Mouse (Mus musculus): ENCODE data around the gene Morn4.
A peak's percentile ranks its signal among the peaks of the same experiment; 100 is the strongest.

Gene Morn4

DNA sequence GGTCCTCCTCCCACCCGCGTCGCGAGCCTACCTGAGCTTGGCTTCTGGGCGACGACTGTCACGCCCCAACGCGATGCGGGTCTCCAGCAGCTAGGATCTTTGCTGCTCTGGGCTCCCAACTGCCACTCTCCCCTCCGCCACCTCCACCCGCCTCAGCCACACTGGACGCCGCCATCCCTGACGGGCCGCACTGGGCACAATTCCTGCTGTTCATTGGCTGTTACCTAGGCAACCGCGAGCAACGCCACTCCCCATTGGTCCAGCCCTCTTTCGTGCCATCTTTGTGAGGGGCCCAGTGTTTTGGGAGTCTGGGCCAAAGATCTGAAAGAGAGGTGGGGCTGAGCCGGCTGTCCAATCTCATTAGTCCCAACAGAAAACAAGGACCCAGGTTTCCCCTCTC lies at the start of gene Morn4:
Gene Morn4, minus strand, starts transcription at position 192 of the 400 bp plus-strand sequence.
- DNase-seq (ENCODE audit: extremely low spot score, low spot score): peak; percentile 95

DNA sequence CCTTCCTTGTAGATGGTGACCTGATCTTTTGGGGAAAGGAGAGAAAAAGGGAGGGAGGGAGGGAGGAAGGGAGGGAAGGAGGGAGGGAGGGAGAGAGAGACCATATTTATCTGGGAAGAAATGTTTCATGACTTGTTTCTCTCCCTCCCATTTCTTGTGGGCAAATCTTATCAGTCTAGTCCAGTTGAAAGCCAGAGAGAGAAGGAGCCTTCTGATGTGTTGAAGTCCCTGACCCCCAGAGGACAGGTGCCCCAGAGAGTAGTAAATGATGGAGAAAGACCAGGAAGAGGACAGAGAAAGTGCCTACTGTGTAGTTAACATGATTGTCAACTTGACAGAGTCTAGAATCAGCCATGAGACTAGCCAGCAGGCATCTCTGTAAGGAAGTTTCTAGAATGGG lies 48.9 kb upstream of the Morn4 start:
- DNase-seq (ENCODE audit: extremely low spot score, low spot score): no peak

DNA sequence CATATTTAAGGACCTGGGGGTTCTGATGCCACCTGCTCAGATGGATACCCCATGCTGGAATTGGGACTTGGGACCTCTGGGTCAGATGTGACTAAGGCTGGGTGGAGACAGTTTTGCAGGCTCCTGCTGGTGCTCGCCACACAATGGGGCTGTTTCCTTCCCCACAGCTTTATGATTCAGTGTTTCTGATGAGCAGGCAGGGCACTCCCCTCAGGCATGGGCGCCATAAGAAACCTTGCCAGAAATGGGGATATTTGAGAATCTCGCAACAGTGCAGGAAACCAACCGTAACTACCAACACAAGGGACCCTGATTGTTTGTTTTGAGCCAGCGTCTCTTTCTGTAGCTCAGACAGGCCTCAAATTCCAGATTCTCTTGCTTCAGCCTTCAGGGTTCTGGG lies 44.9 kb upstream of the Morn4 start:
- DNase-seq (ENCODE audit: extremely low spot score, low spot score): no peak

DNA sequence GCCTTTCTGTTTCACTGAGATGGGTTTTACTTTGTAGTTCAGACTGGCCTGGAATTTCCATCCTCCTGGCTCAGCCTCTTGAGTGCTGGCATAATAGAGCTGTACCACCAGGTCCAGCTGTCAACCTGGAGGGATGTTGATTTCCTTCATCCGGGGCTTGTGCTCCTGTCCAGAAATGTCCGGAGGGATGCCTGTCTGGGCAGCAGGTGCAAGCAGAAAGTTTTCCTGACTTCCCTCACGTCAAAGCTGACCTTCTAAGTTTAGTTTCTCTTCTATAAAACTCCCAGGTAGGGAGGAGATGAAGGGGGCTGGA lies 44.1 kb upstream of the Morn4 start:
- DNase-seq (ENCODE audit: extremely low spot score, low spot score): no peak

DNA sequence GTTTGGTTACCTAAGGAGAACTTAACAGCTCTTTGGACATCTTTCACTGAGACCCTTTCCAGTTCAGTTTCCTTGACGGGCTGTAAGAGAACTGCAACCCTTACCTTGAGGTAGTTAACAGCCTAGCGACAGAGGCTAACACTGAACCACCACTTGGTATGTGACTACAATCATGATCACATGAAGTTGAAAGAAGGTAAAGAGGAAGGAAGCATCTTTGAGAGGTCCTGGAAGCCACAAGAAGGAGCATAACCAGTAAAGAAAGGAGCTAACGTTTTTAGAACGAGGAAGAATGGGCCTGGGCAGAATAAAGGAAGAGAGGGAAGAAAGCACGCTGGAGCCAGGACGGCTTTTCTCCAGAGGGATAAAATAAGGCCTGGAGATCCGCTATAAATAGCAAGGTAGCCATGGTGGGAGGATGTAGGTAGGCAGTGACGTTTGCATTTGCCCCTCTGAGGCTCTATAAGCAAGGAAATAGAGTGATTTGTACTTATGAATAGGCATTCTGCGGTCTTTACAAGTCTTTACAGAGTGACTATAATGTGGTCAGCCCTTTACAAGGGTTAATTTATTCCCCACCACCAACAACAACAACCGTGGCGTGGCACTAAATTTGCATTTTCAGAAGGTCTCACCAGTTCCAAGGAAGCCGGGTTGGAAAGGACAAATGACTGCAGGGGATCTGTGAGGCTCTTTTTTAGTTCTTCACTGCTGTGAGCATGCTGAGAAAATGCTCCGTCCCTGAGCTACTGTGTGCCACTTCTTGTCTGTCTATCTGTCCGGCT lies 43.5 kb upstream of the Morn4 start:
- DNase-seq (ENCODE audit: extremely low spot score, low spot score): peak; percentile 19

DNA sequence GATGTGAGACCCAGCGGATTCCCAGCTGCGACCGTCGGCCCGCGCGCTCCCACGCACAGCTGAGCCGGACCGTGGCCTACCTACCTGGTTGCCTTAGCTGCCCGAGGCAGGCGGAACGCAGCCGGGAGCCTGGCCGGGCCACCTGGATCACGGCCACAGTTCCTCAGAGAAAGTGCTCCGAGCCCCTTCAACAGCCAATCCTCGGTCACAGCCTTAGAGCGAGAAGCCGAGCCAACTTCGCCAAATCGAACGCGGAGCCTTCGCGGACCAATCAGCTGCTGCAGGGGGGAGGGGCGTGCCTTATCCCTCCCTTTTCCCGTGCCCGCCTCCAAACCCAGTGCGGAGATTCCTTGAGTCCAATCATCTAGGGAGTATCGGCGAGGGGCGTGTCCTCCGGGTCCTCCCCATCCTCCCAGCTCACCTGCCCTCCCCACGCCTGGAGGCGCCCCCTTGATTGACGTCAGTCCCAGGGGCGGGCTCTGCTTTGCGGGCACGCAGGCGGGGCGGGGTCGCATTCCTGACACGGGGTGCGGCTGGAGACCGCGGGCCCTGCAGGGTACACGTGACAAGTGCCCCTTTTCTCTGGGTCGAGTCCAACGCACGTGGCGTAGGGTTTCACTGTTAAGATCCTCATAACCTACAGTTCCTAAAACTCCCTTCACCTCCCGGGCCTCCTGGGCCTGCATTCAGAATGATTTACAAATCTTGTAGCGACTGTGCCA lies 42.8 kb upstream of the Morn4 start, which contains the start of gene Avpi1:
Gene Avpi1, minus strand, starts transcription at position 273 of the 722 bp plus-strand sequence.
- DNase-seq (ENCODE audit: extremely low spot score, low spot score): peak; percentile 95

DNA sequence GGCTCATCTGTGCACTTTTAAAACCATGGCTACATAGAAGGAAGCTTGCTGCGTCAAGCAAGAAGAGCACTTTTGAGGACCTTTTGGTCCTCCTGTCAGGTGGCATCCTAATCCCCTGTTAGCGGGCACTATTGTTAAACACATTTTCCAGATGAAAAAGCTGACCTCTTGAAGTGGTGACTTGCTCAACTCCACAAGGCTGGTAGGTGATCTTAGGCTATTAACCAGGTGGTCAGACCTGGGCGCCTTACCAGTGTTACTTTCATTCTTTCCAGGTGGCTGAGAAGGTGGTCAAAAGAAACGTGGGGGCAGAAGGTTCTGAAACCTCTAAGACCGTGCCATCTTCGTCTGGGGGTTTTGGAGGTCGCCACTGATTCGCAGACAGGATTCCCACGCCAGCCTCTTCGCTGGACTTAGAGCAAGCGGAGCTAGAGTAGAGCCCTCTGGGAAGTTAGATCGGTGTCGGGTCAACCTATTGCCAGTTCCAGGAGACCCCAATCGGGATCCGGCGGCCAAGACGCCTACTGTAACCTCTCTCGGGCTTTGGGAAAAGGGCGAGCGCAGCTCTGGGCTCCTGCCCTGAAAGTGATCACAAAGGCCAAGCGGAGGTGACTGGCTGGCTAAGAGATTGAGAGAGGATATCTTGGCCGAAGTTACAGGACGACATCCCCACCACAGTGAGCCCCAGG lies 42.0 kb upstream of the Morn4 start:
- no peak for DNase-seq (ENCODE audit: extremely low spot score, low spot score)

DNA sequence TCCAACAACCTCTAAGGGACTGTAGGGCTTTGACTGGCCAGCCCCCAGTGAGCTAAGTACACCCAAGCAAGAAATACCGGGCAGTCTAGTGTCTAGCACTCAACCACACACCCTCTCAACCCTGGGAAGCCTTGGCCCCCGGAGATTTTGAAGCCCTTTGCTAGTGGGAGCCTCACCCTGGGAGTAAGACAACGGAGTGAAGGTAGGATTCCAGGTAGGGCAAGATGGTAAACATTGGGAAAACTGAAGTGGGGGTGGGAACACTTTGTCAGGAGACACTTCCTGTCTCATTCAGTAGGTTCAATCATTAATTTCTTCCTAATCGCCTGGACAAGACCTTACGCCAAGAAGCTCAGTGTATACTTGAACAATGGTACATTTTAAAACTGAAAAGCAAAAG lies 40.9 kb upstream of the Morn4 start:
- DNase-seq (ENCODE audit: extremely low spot score, low spot score): no peak

DNA sequence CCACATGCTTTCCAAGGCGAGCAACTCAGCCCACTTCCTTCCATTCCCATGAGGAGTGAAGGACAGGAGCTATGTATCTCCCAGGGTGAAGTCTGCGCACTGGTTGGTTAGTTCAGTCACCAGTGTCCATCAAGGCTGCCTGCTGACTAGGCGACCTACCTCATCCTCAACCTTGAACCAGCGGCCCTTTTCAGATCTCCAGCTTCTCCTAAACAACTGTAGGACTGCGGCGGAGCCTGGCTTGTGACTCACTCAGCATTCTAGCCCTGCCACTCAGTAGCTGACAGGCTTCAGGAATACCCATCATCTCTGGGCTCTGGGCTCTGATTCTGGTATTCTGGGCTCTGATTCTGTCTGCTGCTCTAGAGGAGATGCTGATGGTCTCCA lies 40.1 kb upstream of the Morn4 start:
- DNase-seq (ENCODE audit: extremely low spot score, low spot score): no peak

DNA sequence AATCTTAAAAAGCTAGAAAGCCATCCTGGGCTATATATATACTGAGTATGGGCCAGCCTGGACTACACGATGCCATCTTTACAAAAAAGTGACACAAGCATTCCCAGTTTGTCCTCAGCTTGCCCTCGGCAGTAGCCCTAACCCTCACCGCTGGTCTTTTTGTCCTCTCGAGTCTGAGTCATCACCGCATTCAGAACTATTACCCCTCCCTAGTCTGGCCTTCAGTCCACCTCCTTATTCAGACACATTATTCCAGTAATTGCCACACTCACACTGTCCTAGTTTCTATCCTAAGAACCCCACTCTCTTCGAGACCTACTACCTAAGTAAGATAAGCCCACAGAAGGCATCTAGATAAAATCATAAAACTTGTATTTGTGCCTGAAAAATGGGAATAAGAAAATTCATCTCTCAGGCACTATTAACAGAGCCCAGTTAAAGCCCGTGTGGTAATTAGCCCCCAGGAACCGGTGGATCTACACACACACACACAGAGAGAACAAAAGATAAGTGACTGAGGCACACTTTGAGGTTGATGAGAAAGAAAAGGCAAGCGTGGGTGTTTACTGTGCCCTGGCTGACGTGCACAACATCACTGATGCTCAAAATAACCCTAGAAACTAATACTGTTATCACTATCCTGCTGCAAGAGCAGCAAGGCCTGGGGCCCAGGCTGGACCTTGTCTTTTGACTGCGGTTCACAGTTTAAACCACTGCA lies 39.5 kb upstream of the Morn4 start:
- DNase-seq (ENCODE audit: extremely low spot score, low spot score): no peak

DNA sequence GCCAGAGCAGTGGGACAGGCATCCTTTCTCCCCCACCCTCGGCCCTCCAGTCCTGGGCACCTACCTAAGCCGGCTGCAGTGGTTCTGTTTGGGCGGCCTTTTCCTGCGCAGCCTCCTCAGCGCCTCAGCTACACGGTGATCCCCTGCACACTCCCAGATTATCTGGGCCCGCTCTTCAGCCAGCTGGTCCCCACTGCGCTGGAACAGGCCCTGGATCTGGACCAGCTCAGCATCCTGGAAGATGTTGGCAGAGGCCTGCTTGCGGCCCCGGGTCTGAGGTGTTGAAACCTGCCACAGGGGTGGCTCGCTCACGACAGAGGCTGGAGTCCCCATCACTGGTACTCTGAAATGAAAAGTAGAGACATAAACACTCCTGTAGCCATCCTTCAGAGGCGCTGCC lies 38.5 kb upstream of the Morn4 start:
- no peak for DNase-seq (ENCODE audit: extremely low spot score, low spot score)

DNA sequence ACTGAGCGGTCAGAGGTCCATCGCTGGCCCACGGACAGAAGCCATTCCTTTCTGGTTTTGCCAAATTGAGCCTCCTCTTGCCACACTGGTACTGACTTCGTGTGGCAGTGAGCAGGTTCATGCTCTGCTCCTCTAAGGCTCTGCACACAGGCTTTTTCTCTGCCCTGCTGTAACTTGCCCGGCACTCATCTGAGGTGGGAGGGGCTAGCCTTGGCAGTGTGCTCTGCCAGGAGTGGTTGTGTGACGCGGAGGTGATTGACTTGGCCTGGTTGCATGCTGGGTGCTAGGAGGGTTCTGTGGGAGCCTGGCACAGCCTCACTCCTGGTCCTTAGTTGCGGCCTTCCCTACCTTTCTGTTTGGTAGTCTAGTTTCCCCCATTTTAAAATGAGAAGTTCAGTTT lies 34.3 kb upstream of the Morn4 start:
- no peak for DNase-seq (ENCODE audit: extremely low spot score, low spot score)

DNA sequence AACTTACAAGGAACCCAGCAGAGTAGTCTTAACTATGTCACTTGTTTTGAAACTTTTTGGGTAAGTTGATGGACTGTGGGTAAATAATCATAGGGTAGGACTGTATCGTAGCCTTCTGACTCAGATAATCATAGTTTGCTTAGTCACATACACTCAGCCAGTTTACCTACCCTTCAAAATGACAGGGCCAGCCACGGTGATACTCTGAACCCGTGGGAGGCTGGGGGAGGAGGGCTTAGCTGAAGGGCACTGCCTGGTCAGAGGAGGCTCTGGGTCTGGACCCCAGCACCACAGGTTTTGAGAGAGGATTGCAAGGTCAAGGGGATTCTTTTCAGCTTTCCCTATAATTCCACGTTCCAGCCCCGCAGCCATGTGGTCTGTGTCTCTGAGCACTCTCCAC lies 32.4 kb upstream of the Morn4 start:
- no peak for DNase-seq (ENCODE audit: extremely low spot score, low spot score)

DNA sequence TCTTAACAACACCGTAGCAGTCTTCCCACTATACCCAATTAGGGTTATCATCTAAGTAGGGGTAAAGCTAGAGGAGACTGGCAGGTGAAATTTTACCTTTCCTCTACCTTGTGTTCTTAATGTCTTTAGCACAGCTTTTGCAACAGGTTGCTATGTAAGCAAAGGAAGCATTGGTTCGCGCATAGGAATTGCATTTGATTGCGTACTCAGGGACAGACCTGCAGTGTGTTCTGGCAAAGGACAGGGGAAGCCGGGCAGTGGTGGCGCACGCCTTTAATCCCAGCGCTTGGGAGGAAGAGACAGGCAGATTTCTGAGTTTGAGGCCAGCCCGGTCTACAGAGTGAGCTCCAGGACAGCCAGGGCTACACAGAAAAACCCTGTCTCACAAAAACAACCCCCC lies 32.0 kb upstream of the Morn4 start:
- DNase-seq (ENCODE audit: extremely low spot score, low spot score): no peak

DNA sequence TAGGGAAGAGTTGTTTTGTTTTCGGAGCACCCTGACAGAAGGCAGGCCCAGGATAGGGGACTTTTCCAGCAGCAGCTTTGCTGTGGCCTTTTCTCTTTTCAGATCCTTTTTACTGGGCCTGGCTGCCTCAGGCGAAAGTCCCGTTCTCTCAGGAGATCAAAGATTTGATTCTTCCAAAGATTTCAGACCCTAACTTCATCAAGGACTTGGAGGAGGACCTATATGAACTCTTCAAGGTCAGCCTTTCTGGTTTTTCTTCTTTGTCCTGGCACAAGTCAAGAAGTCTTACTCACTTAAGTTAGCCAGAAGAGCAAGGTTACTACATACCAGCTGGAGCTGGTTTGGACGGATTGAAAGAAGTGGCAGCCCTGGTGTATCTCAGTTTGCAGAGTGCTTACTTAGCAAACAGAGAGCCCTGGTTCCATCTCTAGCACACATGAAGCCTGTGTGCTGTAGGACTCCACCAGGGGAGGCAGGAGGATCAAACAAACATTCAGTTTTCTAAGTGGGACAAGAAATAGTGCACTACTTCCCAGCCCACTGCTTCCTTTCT lies 29.7 kb upstream of the Morn4 start:
- DNase-seq (ENCODE audit: extremely low spot score, low spot score): no peak

DNA sequence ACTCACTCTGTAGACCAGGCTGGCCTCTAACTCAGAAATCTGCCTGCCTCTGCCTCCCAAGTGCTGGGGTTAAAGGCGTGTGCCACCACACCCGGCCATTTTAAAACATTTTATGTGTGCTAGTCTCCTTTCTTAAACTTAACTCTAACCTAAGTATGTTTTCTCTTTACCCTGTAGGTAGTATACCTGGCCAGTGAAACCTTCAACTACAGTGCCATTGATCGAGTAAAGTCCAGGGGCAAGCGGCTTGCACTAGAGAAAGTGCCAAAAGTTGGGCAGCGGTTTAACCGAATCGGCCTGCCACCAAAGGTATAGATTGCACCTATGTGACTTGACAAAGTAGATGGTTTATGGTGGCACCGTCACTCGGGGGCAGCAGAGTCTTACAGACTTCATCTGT lies 18.5 kb upstream of the Morn4 start:
- no peak for DNase-seq (ENCODE audit: extremely low spot score, low spot score)

DNA sequence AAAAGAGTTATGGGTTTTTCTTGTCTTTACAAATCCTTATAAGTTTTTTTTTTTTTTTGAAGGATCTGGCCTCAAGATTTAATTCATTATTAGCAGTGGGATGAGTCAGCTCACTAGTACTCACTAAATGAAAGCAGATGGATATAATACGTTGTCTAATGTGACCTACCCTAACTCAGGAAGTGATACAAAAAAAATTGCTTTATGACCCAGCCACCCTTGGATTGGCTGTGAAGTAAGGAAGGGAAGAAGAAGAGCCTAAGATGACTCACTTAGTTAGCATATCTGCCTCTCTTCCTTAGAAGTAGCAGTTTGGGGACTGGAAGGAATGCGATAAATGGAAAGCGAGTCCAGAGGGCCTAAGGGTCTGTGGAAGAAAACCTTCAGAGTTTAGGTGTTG lies 13.2 kb upstream of the Morn4 start:
- DNase-seq (ENCODE audit: extremely low spot score, low spot score): no peak

DNA sequence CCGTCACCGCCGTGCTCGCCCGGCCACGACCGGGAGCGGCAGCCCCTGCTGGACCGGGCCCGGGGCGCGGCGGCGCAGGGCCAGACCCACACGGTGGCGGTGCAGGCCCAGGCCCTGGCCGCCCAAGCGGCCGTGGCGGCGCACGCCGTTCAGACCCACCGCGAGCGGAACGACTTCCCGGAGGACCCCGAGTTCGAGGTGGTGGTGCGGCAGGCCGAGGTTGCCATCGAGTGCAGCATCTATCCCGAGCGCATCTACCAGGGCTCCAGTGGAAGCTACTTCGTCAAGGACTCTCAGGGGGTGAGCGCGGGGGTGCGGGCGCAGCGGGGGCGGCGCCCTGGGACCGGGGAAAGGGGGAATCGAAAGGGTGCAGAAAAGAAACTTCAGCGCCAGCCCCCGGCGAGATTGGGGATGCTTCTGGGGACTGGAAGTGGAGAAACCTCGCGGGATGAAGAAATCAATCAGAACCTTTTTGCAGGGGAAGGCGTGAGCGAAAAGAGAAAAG lies 4.5 kb upstream of the Morn4 start:
- no peak for DNase-seq (ENCODE audit: extremely low spot score, low spot score)

DNA sequence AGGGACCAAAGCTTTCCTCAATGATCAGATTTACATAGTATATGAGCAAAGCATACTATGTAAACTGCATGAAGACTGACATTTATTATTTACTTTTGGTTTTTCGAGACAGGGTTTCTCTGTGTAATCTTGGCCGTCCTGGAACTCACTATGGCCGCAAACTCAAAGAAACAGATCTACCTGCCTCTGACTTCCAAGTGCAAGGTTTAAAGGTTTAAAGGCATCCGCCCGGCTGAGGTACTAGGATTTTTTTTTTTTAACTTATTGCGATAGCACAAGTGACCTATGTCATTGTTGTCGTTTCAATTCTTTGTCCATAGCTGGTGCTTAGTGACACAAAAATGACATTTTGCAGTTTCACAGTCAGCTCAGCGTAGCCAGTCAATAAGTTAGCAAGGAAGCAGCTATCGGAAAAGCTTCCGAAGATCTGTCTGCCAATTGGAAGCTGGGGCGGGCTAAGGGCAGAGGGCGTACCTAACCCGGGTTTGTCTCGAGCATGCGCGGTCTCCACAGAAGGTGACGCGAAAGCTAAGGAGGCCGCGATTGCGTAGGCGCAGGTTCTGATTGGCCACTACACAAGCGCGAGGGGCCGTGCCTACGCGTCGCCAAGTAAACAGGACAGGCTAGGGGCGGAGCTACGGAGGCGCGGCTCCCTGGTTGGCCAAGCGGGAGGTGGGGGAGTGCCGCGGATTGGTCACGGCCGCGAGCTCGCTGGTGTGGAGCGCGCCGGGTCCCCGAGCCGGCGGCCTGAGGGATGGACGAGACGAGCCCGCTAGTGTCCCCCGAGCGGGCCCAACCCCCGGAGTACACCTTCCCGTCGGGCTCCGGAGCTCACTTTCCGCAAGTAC lies 3.8 kb upstream of the Morn4 start, which contains the start of gene Pi4k2a:
Gene Pi4k2a, plus strand, starts transcription at position 723 of the 848 bp plus-strand sequence.
- DNase-seq (ENCODE audit: extremely low spot score, low spot score): peak; percentile 97

DNA sequence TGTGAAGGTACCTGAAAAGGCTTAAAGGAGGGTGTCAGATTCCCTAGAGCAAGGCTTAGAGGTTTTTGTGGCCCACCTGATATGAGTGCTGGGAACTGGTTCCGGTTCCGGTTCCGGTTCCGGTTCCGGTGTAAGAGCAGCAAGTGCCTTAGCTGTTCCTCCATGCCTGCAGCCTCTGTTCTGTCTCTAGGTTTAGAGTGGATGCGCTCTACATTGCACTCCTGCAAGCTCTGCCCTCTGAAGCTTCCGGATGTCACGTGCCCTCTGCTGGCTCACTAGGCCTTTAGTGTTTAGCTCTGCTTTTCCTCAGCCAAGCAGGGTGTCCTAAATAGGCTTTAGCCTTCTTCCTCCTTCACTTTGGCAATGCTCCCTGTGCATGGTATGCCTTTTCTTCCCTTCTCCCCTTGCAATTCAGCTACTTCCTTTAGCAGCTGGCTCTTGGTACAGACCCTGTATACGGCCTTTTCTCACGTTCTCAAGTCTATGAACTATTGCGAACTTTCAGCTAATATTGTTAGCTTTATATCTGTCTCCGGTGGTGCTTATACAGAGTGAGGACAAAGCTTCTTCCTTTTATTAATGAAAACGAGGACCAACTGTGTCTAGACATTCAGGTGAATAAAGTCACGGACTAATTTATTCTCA lies 3.1 kb upstream of the Morn4 start:
- peak; percentile 52 for DNase-seq (ENCODE audit: extremely low spot score, low spot score)
